Mouse (Mus musculus): Measurements from ENCODE around the gene N4bp2. TPM values are rescaled to one million over a fixed set of nuclear protein-coding genes. Genes with fewer than 3 reads are reported as not detected.

The N4bp2 gene
- polyA plus RNA-seq, 2 experiments, result 31.3 to 39.1 TPM

GRCm38 (mm10) chr5:65831917-65832618, 68.7 kb downstream of the N4bp2 start:
- Histone ChIP-seq H3K9ac (ENCODE audit: low read depth, low read length, severe bottlenecking) (no peak overlapping the region), H3K27ac (replicated peaks; ENCODE audit: low read depth, low read length) (no peak overlapping the region), H3K4me3 (replicated peaks; ENCODE audit: low read length) (no peak overlapping the region), H3K27me3 (ENCODE audit: control insufficient read depth, insufficient read depth, low read length) (no peaks in the 10 kb centered on the region), H3K4me2 (replicated peaks; ENCODE audit: low read depth, low read length, severe bottlenecking) (no peak overlapping the region), H3K36me3 (ENCODE audit: control insufficient read depth, insufficient read depth, low read length) (peaks cover 18% of the 10 kb centered on the region), H3K4me1 (ENCODE audit: control insufficient read depth, insufficient read depth, low read length) (no peaks in the 10 kb centered on the region), H3K9me3 (ENCODE audit: control insufficient read depth, low read length) (no peaks in the 10 kb centered on the region)
- no peak for TF ChIP-seq POLR2A (IDR thresholded peaks at IDR 0.05; ENCODE audit: borderline replicate concordance, extremely low read depth, insufficient read depth, insufficient read length)
- 91% methylated on average over 11 of the region's 11 CpGs for WGBS
- DNase-seq (ENCODE audit: low spot score) (no peak), ATAC-seq (ENCODE audit: low FRiP score, low read depth) (no peak)

GRCm38 (mm10) chr5:65833092-65833491, 69.8 kb downstream of the N4bp2 start:
- ATAC-seq (ENCODE audit: low FRiP score, low read depth) (no peak), DNase-seq (ENCODE audit: low spot score) (no peak)
- 75% methylated on average over 3 of the region's 3 CpGs for WGBS
- no peaks in the 10 kb centered on the region for H3K27me3 ChIP-seq (ENCODE audit: control insufficient read depth, insufficient read depth, low read length)
- no peak overlapping the region for H3K9ac ChIP-seq (ENCODE audit: low read depth, low read length, severe bottlenecking)
- peaks cover 13% of the 10 kb centered on the region for H3K36me3 ChIP-seq (ENCODE audit: control insufficient read depth, insufficient read depth, low read length)
- no peak overlapping the region for H3K4me3 ChIP-seq (replicated peaks; ENCODE audit: low read length)
- TF ChIP-seq POLR2A (IDR thresholded peaks at IDR 0.05; ENCODE audit: borderline replicate concordance, extremely low read depth, insufficient read depth, insufficient read length), result no peak
- H3K27ac ChIP-seq (replicated peaks; ENCODE audit: low read depth, low read length), result no peak overlapping the region
- no peaks in the 10 kb centered on the region for H3K4me1 ChIP-seq (ENCODE audit: control insufficient read depth, insufficient read depth, low read length)
- H3K9me3 ChIP-seq (ENCODE audit: control insufficient read depth, low read length), result no peaks in the 10 kb centered on the region
- no peak overlapping the region for H3K4me2 ChIP-seq (replicated peaks; ENCODE audit: low read depth, low read length, severe bottlenecking)

GRCm38 (mm10) chr5:65833766-65834498, 70.6 kb downstream of the N4bp2 start:
- 88% methylated on average over 8 of the region's 8 CpGs for WGBS
- Histone ChIP-seq H3K36me3 (ENCODE audit: control insufficient read depth, insufficient read depth, low read length) (peaks cover 10% of the 10 kb centered on the region), H3K9ac (ENCODE audit: low read depth, low read length, severe bottlenecking) (no peak overlapping the region), H3K9me3 (ENCODE audit: control insufficient read depth, low read length) (no peaks in the 10 kb centered on the region), H3K27me3 (ENCODE audit: control insufficient read depth, insufficient read depth, low read length) (no peaks in the 10 kb centered on the region), H3K4me2 (replicated peaks; ENCODE audit: low read depth, low read length, severe bottlenecking) (no peak overlapping the region), H3K4me3 (replicated peaks; ENCODE audit: low read length) (no peak overlapping the region), H3K27ac (replicated peaks; ENCODE audit: low read depth, low read length) (no peak overlapping the region), H3K4me1 (ENCODE audit: control insufficient read depth, insufficient read depth, low read length) (no peaks in the 10 kb centered on the region)
- ATAC-seq (ENCODE audit: low FRiP score, low read depth) (no peak), DNase-seq (ENCODE audit: low spot score) (no peak)
- TF ChIP-seq POLR2A (IDR thresholded peaks at IDR 0.05; ENCODE audit: borderline replicate concordance, extremely low read depth, insufficient read depth, insufficient read length), result no peak

DNA sequence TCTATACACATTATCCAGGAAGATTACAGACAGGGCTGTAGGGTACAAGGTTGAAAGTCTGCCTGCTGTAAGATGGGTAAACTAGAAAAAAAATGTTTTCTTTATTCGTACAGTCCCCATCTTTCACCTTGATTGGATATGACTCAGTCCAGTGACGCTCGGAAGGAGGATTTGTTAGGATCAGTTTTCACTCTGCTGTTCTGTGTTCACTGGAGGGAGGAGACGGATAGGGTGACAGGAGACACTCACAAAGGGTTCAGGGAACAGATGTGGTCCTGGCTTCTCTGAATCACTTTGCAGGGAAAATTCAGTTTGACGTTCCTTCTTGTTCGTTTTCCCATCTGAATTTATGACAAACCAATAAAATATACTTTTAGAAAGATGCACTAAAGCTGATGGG, 74.7 kb downstream of the N4bp2 start:
- DNase-seq (ENCODE audit: low spot score) (no peak), ATAC-seq (ENCODE audit: low FRiP score, low read depth) (peak; percentile 47; the same call in 1 of the 2 replicates)
- H3K9ac ChIP-seq (ENCODE audit: low read depth, low read length, severe bottlenecking), result no peak overlapping the region
- no peak overlapping the region for H3K4me3 ChIP-seq (replicated peaks; ENCODE audit: low read length)
- no peak for TF ChIP-seq POLR2A (IDR thresholded peaks at IDR 0.05; ENCODE audit: borderline replicate concordance, extremely low read depth, insufficient read depth, insufficient read length)
- no peaks in the 10 kb centered on the region for H3K36me3 ChIP-seq (ENCODE audit: control insufficient read depth, insufficient read depth, low read length)
- H3K27ac ChIP-seq (replicated peaks; ENCODE audit: low read depth, low read length), result no peak overlapping the region
- H3K4me1 ChIP-seq (ENCODE audit: control insufficient read depth, insufficient read depth, low read length), result no peaks in the 10 kb centered on the region
- no peak overlapping the region for H3K4me2 ChIP-seq (replicated peaks; ENCODE audit: low read depth, low read length, severe bottlenecking)
- no peaks in the 10 kb centered on the region for H3K9me3 ChIP-seq (ENCODE audit: control insufficient read depth, low read length)
- H3K27me3 ChIP-seq (ENCODE audit: control insufficient read depth, insufficient read depth, low read length), result no peaks in the 10 kb centered on the region
- 57% methylated on average over 6 of the region's 6 CpGs for WGBS

- Histone ChIP-seq H3K4me2 (replicated peaks; ENCODE audit: low read depth, low read length, severe bottlenecking) (no peak overlapping the region), H3K4me3 (replicated peaks; ENCODE audit: low read length) (no peak overlapping the region), H3K9ac (ENCODE audit: low read depth, low read length, severe bottlenecking) (no peak overlapping the region), H3K4me1 (ENCODE audit: control insufficient read depth, insufficient read depth, low read length) (0 out of 2 replicates have a peak, but pooled peaks cover 3% of the 10 kb centered on the region), H3K36me3 (ENCODE audit: control insufficient read depth, insufficient read depth, low read length) (no peaks in the 10 kb centered on the region), H3K27ac (replicated peaks; ENCODE audit: low read depth, low read length) (no peak overlapping the region), H3K9me3 (ENCODE audit: control insufficient read depth, low read length) (no peaks in the 10 kb centered on the region), H3K27me3 (ENCODE audit: control insufficient read depth, insufficient read depth, low read length) (no peaks in the 10 kb centered on the region)
- DNase-seq (ENCODE audit: low spot score) (no peak), ATAC-seq (ENCODE audit: low FRiP score, low read depth) (no peak)
- TF ChIP-seq POLR2A (IDR thresholded peaks at IDR 0.05; ENCODE audit: borderline replicate concordance, extremely low read depth, insufficient read depth, insufficient read length), result no peak
- WGBS, result 92% methylated on average over 7 of the region's 7 CpGs
Measured at GRCm38 (mm10) chr5:65842947-65843346, 79.6 kb downstream of the N4bp2 start.

Data from limb, embryonic 14.5 days (tissue).